Mouse (Mus musculus): ENCODE data around the gene Megf8.

- TF ChIP-seq POLR2A (IDR thresholded peaks at IDR 0.05; ENCODE audit: low read depth, low read length) (no peak), CTCF (IDR thresholded peaks at IDR 0.05; ENCODE audit: borderline replicate concordance, insufficient read depth, low read length) (no peak)
Measured at GRCm38 (mm10) chr7:25376556-25376955, 59.6 kb downstream of the Megf8 start.
